Mouse (Mus musculus): Measurements from ENCODE around the gene Foxred2. TPM values are rescaled to one million over a fixed set of nuclear protein-coding genes. Genes with fewer than 3 reads are reported as not detected.

Foxred2 gene
- total and polyA plus RNA-seq, 2 experiments from 2014 or later = 10.3 to 31.0 TPM

DNA sequence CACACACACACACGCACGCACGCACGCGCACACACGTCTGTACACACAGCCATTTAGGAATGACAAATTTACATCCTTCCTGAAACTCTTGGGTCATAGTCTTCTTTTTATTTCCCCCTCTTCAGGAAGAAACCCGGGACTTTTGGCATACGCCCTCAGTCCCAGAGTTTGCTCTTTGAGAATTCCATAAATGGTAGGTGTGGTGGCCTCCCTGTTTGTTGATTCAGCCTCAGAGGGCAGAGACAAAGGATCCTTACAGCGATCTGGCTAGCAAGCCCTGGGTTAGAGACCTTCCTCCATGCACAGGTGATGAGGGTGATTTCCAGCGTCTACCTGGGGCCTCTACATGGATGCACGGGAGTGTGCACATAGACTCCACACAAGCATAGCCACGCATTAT, 37.1 kb downstream of the Foxred2 start:
- H3K27me3 ChIP-seq (ENCODE audit: insufficient read depth, low read length) = no peaks in the 10 kb centered on the region
- no peak overlapping the region for H3K4me2 ChIP-seq (ENCODE audit: low read depth, low read length, poor library complexity, severe bottlenecking)
- no peak overlapping the region for H3K9ac ChIP-seq (replicated peaks; ENCODE audit: low read length, poor library complexity, severe bottlenecking)
- no peak overlapping the region for H3K27ac ChIP-seq (ENCODE audit: low read depth, low read length)
- no peaks in the 10 kb centered on the region for H3K4me1 ChIP-seq (ENCODE audit: insufficient read depth, low read length)
- DNase-seq (ENCODE audit: low spot score) (no peak), ATAC-seq (ENCODE audit: low FRiP score) (no peak)
- no peaks in the 10 kb centered on the region for H3K9me3 ChIP-seq (ENCODE audit: low read length)
- peaks cover 51% of the 10 kb centered on the region for H3K36me3 ChIP-seq (ENCODE audit: insufficient read depth, low read length)
- no peak overlapping the region for H3K4me3 ChIP-seq (ENCODE audit: low read depth, low read length)
- TF ChIP-seq CTCF (IDR thresholded peaks at IDR 0.05) = no peak
- WGBS = 89% methylated on average over 12 of the region's 12 CpGs

DNA sequence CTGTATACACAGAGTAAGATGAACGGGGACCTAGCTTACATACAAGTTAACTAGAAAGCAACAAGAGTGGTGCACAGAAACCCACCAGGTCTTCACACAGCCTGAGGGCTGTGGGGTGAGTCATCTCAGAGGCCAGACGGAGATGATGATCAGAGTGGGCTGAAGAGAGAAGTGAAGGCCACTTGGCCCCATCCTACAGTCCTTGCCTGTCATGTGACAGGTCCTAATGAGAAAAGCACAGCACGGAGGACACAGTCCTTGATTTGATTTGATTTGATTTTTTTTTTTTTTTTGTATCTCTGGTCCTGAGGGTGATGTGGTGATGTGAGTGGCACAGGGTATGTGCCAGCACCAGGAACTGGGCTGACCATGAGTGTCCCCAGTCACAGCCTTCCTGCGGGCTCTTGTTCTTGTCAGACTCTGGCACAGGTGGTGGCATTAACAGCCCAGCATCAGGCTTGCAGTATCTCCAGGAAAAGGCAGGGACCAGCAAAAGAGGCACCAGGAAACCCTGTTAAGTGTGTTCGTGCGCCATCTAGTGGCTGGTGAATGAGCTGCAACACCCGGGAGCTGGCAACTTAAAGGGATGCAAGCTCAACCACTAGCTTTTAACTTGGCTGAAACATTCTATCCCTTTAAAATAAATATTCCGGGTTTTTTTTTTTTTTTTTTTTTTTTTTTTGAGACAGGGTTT, 39.5 kb downstream of the Foxred2 start:
- Histone ChIP-seq H3K36me3 (ENCODE audit: insufficient read depth, low read length) (peaks cover 36% of the 10 kb centered on the region), H3K9me3 (ENCODE audit: low read length) (no peaks in the 10 kb centered on the region), H3K27me3 (ENCODE audit: insufficient read depth, low read length) (no peaks in the 10 kb centered on the region), H3K27ac (ENCODE audit: low read depth, low read length) (no peak overlapping the region), H3K4me2 (ENCODE audit: low read depth, low read length, poor library complexity, severe bottlenecking) (no peak overlapping the region), H3K4me1 (ENCODE audit: insufficient read depth, low read length) (no peaks in the 10 kb centered on the region), H3K9ac (replicated peaks; ENCODE audit: low read length, poor library complexity, severe bottlenecking) (no peak overlapping the region), H3K4me3 (ENCODE audit: low read depth, low read length) (no peak overlapping the region)
- ATAC-seq (ENCODE audit: low FRiP score) = no peak
- peak; percentile 89 for TF ChIP-seq CTCF (IDR thresholded peaks at IDR 0.05)
- peak; percentile 93 for DNase-seq (ENCODE audit: low spot score)
- WGBS = 46% methylated on average over 8 of the region's 8 CpGs

DNA sequence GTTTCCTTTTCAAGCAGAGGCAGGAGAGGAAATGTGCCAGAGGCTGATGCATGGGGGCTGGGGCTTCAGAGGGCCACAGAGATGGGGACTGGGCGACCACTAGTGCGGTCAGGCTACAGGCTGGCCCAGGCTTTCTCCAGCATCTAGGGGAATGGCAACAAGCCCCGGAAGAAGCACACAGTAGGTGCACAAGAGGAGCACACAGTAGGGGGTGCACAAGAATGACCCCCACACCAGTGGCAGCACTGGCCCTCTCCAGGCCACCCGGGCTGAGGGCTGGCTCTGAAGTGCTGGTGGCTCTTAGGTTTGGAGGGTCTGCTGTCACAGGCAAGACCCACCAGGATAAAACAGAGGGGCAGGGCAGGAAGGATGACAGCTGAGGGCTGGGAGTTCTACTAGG, 41.2 kb downstream of the Foxred2 start:
- no peak for TF ChIP-seq CTCF (IDR thresholded peaks at IDR 0.05)

DNA sequence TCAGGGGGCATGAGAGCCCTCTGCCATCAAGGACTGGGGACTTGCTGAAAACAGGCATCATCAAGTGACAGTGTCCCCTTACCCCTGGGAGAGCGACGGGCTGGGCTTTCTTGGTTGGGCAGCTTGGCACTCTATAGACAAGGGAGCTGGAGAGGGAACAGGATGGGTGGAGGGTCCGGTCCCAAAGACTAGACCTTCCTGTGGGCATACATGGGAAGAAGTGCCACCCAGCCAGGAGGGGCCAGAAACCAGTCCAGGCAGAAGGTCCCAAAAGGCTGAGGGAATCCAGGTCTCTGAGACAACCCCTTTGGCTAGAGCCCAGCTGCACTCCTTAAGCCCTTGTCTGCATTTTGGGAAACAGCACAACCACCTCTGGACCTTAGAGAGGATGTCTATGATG, 42.0 kb downstream of the Foxred2 start:
- Histone ChIP-seq H3K27me3 (ENCODE audit: insufficient read depth, low read length) (no peaks in the 10 kb centered on the region), H3K36me3 (ENCODE audit: insufficient read depth, low read length) (peaks cover 26% of the 10 kb centered on the region), H3K27ac (ENCODE audit: low read depth, low read length) (no peak overlapping the region), H3K4me1 (ENCODE audit: insufficient read depth, low read length) (no peaks in the 10 kb centered on the region), H3K4me3 (ENCODE audit: low read depth, low read length) (no peak overlapping the region), H3K9me3 (ENCODE audit: low read length) (no peaks in the 10 kb centered on the region), H3K4me2 (ENCODE audit: low read depth, low read length, poor library complexity, severe bottlenecking) (no peak overlapping the region), H3K9ac (replicated peaks; ENCODE audit: low read length, poor library complexity, severe bottlenecking) (no peak overlapping the region)
- 98% methylated on average over 3 of the region's 3 CpGs for WGBS
- DNase-seq (ENCODE audit: low spot score) (no peak), ATAC-seq (ENCODE audit: low FRiP score) (no peak)
- TF ChIP-seq CTCF (IDR thresholded peaks at IDR 0.05) = no peak

More for the DNA sequence above, 41.2 kb downstream of the Foxred2 start:
- Histone ChIP-seq H3K4me1 (ENCODE audit: insufficient read depth, low read length) (no peaks in the 10 kb centered on the region), H3K4me3 (ENCODE audit: low read depth, low read length) (no peak overlapping the region), H3K36me3 (ENCODE audit: insufficient read depth, low read length) (peaks cover 29% of the 10 kb centered on the region), H3K27me3 (ENCODE audit: insufficient read depth, low read length) (no peaks in the 10 kb centered on the region), H3K4me2 (ENCODE audit: low read depth, low read length, poor library complexity, severe bottlenecking) (no peak overlapping the region), H3K27ac (ENCODE audit: low read depth, low read length) (no peak overlapping the region), H3K9me3 (ENCODE audit: low read length) (no peaks in the 10 kb centered on the region), H3K9ac (replicated peaks; ENCODE audit: low read length, poor library complexity, severe bottlenecking) (no peak overlapping the region)
- ATAC-seq (ENCODE audit: low FRiP score) = no peak
- WGBS = 96% methylated on average over 4 of the region's 4 CpGs
- DNase-seq (ENCODE audit: low spot score) = no peak

DNA sequence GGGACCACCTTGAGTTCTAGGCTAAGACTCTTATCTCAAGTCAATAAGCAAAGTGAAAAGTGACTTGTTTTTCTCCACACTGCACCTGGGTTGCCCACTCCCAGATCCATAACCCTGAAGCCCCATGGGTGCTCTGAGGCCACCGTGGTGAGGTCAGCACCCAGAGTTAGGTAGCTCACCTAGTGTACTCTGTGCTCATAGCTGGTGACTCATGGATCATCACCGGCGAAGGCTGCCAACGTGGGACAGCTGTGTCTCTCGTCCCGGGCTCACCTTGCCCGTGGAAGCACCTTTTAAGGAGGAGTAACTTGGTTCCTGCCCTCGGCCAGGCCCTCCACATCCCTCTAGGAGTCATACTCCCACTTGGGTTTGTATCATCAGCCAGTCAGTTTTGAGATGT, 43.5 kb downstream of the Foxred2 start:
- no peaks in the 10 kb centered on the region for H3K9me3 ChIP-seq (ENCODE audit: low read length)
- H3K4me3 ChIP-seq (ENCODE audit: low read depth, low read length) = no peak overlapping the region
- no peaks in the 10 kb centered on the region for H3K27me3 ChIP-seq (ENCODE audit: insufficient read depth, low read length)
- no peak overlapping the region for H3K9ac ChIP-seq (replicated peaks; ENCODE audit: low read length, poor library complexity, severe bottlenecking)
- H3K4me1 ChIP-seq (ENCODE audit: insufficient read depth, low read length) = no peaks in the 10 kb centered on the region
- peaks cover 20% of the 10 kb centered on the region for H3K36me3 ChIP-seq (ENCODE audit: insufficient read depth, low read length)
- H3K27ac ChIP-seq (ENCODE audit: low read depth, low read length) = no peak overlapping the region
- TF ChIP-seq CTCF (IDR thresholded peaks at IDR 0.05) = no peak
- WGBS = 89% methylated on average over 8 of the region's 8 CpGs
- DNase-seq (ENCODE audit: low spot score) (no peak), ATAC-seq (ENCODE audit: low FRiP score) (no peak)
- H3K4me2 ChIP-seq (ENCODE audit: low read depth, low read length, poor library complexity, severe bottlenecking) = no peak overlapping the region

DNA sequence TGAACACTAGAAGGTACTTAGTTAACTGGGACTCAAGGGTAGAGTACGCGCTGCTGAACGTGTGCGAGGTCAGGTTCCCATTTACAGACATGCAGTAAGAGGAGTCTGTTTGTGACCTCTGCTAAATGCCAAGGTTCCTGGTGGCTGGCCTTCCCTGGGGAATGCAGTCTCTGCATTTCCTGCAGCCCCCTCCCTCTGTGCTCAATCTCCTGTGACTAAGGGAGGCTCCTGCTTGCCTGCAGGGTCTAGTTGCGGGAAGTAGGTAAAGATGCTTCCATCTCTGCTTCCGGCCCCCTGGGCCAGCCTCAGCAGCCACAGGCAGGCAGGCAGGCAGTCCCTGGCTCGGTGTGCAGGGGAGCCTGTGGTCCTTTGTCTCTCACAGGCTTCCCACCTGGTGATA, 43.9 kb downstream of the Foxred2 start:
- Histone ChIP-seq H3K4me2 (ENCODE audit: low read depth, low read length, poor library complexity, severe bottlenecking) (no peak overlapping the region), H3K27ac (ENCODE audit: low read depth, low read length) (no peak overlapping the region), H3K36me3 (ENCODE audit: insufficient read depth, low read length) (peaks cover 20% of the 10 kb centered on the region), H3K9me3 (ENCODE audit: low read length) (no peaks in the 10 kb centered on the region), H3K27me3 (ENCODE audit: insufficient read depth, low read length) (no peaks in the 10 kb centered on the region), H3K4me1 (ENCODE audit: insufficient read depth, low read length) (no peaks in the 10 kb centered on the region), H3K9ac (replicated peaks; ENCODE audit: low read length, poor library complexity, severe bottlenecking) (0 out of 2 replicates have a peak overlapping the region, but pooled peaks have one; percentile 13), H3K4me3 (ENCODE audit: low read depth, low read length) (no peak overlapping the region)
- DNase-seq (ENCODE audit: low spot score) = no peak
- no peak for ATAC-seq (ENCODE audit: low FRiP score)
- 61% methylated on average over 7 of the region's 7 CpGs for WGBS
- TF ChIP-seq CTCF (IDR thresholded peaks at IDR 0.05) = no peak
